Mouse (Mus musculus) small intestine, adult 2 months (tissue): ENCODE data around the gene Cpd.
A peak's percentile ranks its signal among the peaks of the same experiment; 100 is the strongest.

Experiments
- CTCF ChIP-seq: fragments of 200-500 bp; IDR thresholded peaks from 2 replicates; pipeline ENCODE4 v1.5.1; 2012; ENCODE audit warnings: low read depth, mild to moderate bottlenecking, control low read depth, inconsistent platforms, low read length, moderate library complexity, mixed read lengths; ENCODE audit not compliant: insufficient replicate concordance, insufficient read length; ENCODE audit errors: extremely low read depth
- POLR2A ChIP-seq: fragments of 200-500 bp; IDR thresholded peaks from 2 replicates; pipeline ENCODE4 v1.6.1; 2012; ENCODE audit warnings: low read depth, mild to moderate bottlenecking, control low read depth, inconsistent platforms, low read length, moderate library complexity

- TF ChIP-seq POLR2A = no peak
- peak; percentile 67; the same call in 1 of the 2 replicates for TF ChIP-seq CTCF
Measured at GRCm38 (mm10) chr11:76894240-76894639, 47.4 kb upstream of the Cpd start.
